Mouse (Mus musculus): Measurements from ENCODE around the gene Stag1.

- TF ChIP-seq CTCF (IDR thresholded peaks at IDR 0.05; ENCODE audit: extremely low read depth, insufficient read depth, low read length) (no peak), POLR2A (IDR thresholded peaks at IDR 0.05; ENCODE audit: extremely low read depth, insufficient read depth, low read length) (no peak)
Measured at GRCm38 (mm10) chr9:101005866-101006265, 408.3 kb downstream of the Stag1 start.
